Mouse (Mus musculus) bone marrow macrophage, adult 2 months (primary cell): ENCODE results near the gene Slc38a7. TPM values are rescaled to one million over a fixed set of nuclear protein-coding genes. Genes with fewer than 3 reads are reported as not detected.

Experiments used
- H3K27ac ChIP-seq: 2 replicates; pipeline ENCODE4 v1.5.1; 2012; ENCODE audit warnings: low read depth, low read length; ENCODE audit not compliant: insufficient read depth
- H3K4me1 ChIP-seq: 2 replicates; pipeline ENCODE4 v1.6.1; 2012; ENCODE audit warnings: low read length; ENCODE audit not compliant: control insufficient read depth, insufficient read depth
- H3K4me3 ChIP-seq: 2 replicates; pipeline ENCODE4 v1.5.1; 2012; ENCODE audit warnings: mild to moderate bottlenecking, low read length, moderate library complexity; ENCODE audit not compliant: insufficient read depth
- CTCF ChIP-seq: IDR thresholded peaks from 2 replicates; pipeline ENCODE4 v1.5.1; 2012; ENCODE audit warnings: low read depth, mild to moderate bottlenecking, low read length, moderate library complexity
- POLR2A ChIP-seq: IDR thresholded peaks from 2 replicates; pipeline ENCODE4 v1.6.1; 2012; ENCODE audit warnings: mild to moderate bottlenecking, low read depth, low read length, borderline replicate concordance
- polyA plus RNA-seq: library from polyadenylated mRNA; stranded (reverse); fragments of >200 nt; gene quantifications from 2 replicates; pipeline ENCODE4 v1.2.4, GENCODE M21; 2012; ENCODE audit not compliant: missing spikeins, insufficient read depth, insufficient read length

Gene Slc38a7
- polyA plus RNA-seq = 27.9 and 36.4 TPM in 2 replicates

GRCm38 (mm10) chr8:95853102-95853843 is at the start of gene Slc38a7:
Slc38a7 (minus strand) TSS chr8:95853539.
- H3K27ac ChIP-seq = peak within 1 kb of the TSS; percentile 87
- H3K4me3 ChIP-seq = peak within 1 kb of the TSS; percentile 86
- TF ChIP-seq POLR2A (no peak), CTCF (no peak)
- peaks cover 16% of the 10 kb centered on the region for H3K4me1 ChIP-seq

GRCm38 (mm10) chr8:95901864-95902263 is 48.5 kb upstream of the Slc38a7 start:
- TF ChIP-seq POLR2A = no peak
- no peak for TF ChIP-seq CTCF
- Histone ChIP-seq H3K4me1 (peaks cover 25% of the 10 kb centered on the region), H3K4me3 (no peak overlapping the region), H3K27ac (no peak overlapping the region)

GRCm38 (mm10) chr8:95893701-95894100 is 40.4 kb upstream of the Slc38a7 start:
- Histone ChIP-seq H3K4me3 (no peak overlapping the region), H3K4me1 (0 out of 2 replicates have a peak, but pooled peaks cover 2% of the 10 kb centered on the region), H3K27ac (no peak overlapping the region)
- TF ChIP-seq POLR2A (no peak), CTCF (no peak)

- H3K4me1 ChIP-seq = peaks cover 29% of the 10 kb centered on the region
Measured at GRCm38 (mm10) chr8:95888285-95889136, 35.2 kb upstream of the Slc38a7 start, which contains the start of gene Got2. Got2 (minus strand) TSS chr8:95888547.

DNA sequence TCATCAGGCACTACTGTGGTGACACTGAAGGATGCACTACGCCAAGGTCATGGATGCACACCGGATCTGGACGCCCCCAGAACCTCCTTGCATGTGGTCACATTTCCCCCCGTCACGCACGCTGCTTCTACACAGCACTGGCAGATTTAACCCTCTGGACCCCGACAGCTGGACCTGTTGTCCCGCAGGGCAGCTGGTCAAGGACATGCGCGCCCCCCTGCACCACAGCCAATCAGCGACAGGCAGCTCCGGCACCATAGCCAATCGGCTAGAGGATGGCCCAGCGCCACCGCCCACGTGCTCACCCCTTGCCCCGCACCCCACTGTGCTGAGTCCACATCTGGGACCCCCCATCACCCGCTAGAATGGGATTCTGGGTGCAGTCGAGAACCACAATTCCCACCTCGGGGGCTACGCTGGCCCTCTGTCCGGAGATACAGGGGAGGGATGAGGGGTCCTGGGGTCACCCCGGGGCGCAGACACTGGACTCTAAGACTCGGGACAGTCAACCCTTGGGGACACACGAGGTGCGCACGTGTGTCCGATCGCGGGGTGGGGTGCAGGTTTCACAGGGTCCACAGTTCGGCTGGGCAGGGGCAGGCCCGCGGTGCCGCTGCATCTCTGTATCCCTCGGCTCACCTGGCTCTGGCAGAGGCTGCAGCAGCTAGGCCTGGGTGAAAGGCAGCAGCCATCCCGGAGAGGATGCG is 34.4 kb upstream of the Slc38a7 start:
- peak overlapping the region; percentile 56 for H3K27ac ChIP-seq
- peaks cover 29% of the 10 kb centered on the region for H3K4me1 ChIP-seq
- H3K4me3 ChIP-seq = peak overlapping the region; percentile 75
- no peak for TF ChIP-seq CTCF
- no peak for TF ChIP-seq POLR2A

More at GRCm38 (mm10) chr8:95888285-95889136, 35.2 kb upstream of the Slc38a7 start, which contains the start of gene Got2:
- Histone ChIP-seq H3K27ac (peak within 1 kb of the TSS; percentile 56), H3K4me3 (peak within 1 kb of the TSS; percentile 75)
- TF ChIP-seq POLR2A (no peak), CTCF (peak; percentile 69)

DNA sequence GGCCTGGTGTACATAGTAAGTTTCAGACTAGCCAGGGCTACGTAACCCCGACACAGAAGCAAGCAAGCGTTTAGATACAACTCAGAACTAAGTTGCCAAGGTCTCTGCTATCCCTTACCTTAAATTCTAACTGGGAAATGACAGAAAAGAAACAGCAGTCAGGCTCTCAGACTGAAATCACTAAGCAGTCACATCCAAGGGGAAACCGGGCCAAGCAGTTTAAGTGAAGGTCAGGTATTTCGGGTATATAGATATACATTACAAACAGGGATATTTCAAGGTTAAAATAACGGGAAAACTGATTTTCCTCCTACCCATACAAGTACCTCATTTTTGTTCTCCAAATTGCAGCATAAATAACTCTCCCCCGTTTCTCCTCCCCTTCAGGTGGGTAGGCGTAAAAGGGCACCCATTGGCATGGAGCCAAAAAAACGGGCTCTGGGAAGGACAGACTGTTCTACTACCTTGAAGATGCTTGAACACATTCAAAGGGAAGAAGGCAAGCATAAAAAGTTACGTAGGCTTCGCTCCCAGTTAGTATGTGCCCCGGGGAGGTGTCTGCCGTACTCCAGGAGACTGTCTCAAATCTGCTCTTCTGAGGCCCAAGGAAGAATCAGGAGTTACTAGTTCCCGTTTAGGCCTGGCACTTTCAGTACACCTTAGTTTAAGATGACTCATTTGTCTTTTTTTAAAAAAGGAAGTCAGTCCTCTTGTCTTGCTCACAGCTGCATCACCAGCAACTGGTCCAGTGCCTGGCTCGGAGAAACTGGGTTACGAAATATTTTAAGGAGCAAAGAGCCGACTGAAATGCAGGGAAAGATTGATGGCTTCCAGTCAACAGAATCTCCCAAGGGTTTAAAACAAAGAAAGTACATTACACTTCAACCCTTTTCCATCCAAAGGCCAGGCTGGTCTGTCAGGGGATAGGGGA is 33.6 kb upstream of the Slc38a7 start:
- H3K4me1 ChIP-seq = peaks cover 31% of the 10 kb centered on the region
- peak overlapping the region; percentile 56 for H3K27ac ChIP-seq
- peak overlapping the region; percentile 75 for H3K4me3 ChIP-seq
- TF ChIP-seq POLR2A = no peak
- no peak for TF ChIP-seq CTCF

DNA sequence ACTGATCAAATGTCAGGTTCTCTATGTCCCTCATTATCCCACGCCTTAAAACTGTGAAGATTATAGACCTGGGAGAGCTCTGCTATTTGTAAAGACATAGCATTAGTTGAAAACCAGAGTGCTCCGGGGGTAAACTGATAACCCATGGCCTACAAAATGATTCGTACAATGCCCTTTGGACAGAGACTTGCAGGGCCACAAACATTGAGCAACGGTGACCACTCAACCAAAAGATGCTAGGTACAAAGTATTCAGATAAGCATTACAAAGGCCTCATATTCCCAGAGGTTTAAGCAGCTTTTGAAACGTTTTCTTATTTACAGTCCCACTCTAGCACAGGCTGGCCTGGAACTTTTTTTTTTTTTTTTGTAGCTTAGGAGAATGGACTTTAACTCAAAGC is 32.6 kb upstream of the Slc38a7 start:
- peaks cover 31% of the 10 kb centered on the region for H3K4me1 ChIP-seq
- H3K27ac ChIP-seq = no peak overlapping the region
- TF ChIP-seq CTCF = no peak
- no peak for TF ChIP-seq POLR2A
- H3K4me3 ChIP-seq = no peak overlapping the region

DNA sequence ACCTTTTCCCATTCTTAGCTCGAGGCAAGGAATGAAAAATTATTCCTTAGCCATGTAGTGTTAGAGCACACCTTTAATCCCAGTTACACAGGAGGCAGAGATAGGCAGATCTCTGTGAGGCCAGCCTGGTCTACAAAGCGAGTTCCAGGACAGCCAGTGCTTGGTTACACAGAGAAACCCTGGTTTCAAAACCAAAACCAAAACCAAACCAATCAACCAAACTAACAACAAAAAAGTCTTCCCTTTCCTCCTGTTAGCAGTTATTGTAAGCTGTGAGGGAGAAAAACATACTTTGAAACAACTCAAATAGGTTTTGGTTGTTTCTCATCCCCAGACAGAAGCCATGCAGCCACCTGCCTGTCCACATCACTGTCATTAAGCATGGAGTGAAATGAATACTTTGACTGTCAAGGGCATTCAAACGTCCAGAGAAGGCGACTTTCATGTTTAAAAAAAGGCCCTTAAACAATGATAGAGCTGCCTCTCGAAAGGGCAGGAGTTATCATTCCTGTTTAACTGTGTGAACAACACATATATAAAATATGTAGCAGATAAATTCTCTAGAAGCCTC is 32.0 kb upstream of the Slc38a7 start:
- TF ChIP-seq CTCF (no peak), POLR2A (no peak)
- no peak overlapping the region for H3K27ac ChIP-seq
- H3K4me3 ChIP-seq = no peak overlapping the region
- peaks cover 31% of the 10 kb centered on the region for H3K4me1 ChIP-seq

DNA sequence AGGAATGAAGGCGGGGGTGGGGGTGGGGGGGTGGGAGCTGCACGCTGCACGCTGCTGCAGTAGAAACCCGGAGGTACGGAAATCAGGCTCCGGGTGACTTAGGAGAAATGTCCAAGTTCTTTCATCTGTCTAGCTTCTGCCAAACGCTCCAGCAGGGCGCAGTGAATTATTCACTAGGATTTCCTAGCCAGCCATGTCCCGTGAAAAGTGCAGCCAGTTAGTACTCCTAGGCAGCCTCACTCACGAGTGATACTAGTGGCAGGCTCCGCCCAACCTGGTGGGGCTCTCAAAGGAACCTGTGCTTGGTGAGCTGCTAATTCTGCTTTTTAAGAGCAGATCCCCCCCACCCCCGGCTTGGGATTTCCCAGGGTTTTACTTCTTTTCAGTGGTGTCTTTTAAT is 31.2 kb upstream of the Slc38a7 start:
- TF ChIP-seq CTCF (no peak), POLR2A (no peak)
- H3K4me1 ChIP-seq = peaks cover 31% of the 10 kb centered on the region
- no peak overlapping the region for H3K27ac ChIP-seq
- H3K4me3 ChIP-seq = no peak overlapping the region
